Mouse (Mus musculus) C2C12 (cell line): ENCODE measurements around the gene Nkx6-1. TPM values are rescaled to one million over a fixed set of nuclear protein-coding genes. Genes with fewer than 3 reads are reported as not detected.

ENCODE experiments used
- H3K27me3 ChIP-seq: one replicate; pipeline ENCODE4 v1.6.1; 2011; ENCODE audit not compliant: control insufficient read depth, insufficient read depth, insufficient read length
- H3K36me3 ChIP-seq: one replicate; pipeline ENCODE4 v1.6.1; 2011; ENCODE audit not compliant: control insufficient read depth, insufficient read depth
- H3K4me3 ChIP-seq: one replicate; pipeline ENCODE4 v1.5.1; 2011; ENCODE audit warnings: mild to moderate bottlenecking, control low read depth; ENCODE audit not compliant: poor library complexity, insufficient read depth, severe bottlenecking
- H3K79me2 ChIP-seq: one replicate; pipeline ENCODE4 v1.6.1; 2011; ENCODE audit not compliant: control insufficient read depth, insufficient read depth
- H3K79me3 ChIP-seq: one replicate; pipeline ENCODE4 v1.6.1; 2011; ENCODE audit warnings: low read depth, control low read depth
- H3ac ChIP-seq: one replicate; pipeline ENCODE3; 2011; ENCODE audit warnings: low read depth; ENCODE audit not compliant: control insufficient read depth, insufficient read length
- CEBPB ChIP-seq: IDR thresholded peaks from one replicate; pipeline ENCODE4 v1.6.1; 2011; ENCODE audit warnings: low read depth, mild to moderate bottlenecking, control low read depth, moderate library complexity
- CTCF ChIP-seq: IDR thresholded peaks from one replicate; pipeline ENCODE4 v1.5.1; 2011; ENCODE audit not compliant: control insufficient read depth, insufficient read depth, insufficient read length
- FOSL1 ChIP-seq: IDR thresholded peaks from one replicate; pipeline ENCODE4 v1.8.0; 2011; ENCODE audit warnings: mild to moderate bottlenecking, low read length; ENCODE audit not compliant: poor library complexity, insufficient read depth, severe bottlenecking
- MAX ChIP-seq: IDR thresholded peaks from one replicate; pipeline ENCODE4 v1.6.1; 2011; ENCODE audit warnings: mild to moderate bottlenecking, control low read depth
- MYOD1 ChIP-seq: IDR thresholded peaks from one replicate; pipeline ENCODE4 v1.6.1; 2011; ENCODE audit warnings: low read depth; ENCODE audit not compliant: control insufficient read depth, insufficient read length
- MYOG ChIP-seq: IDR thresholded peaks from one replicate; pipeline ENCODE4 v1.6.1; 2011; ENCODE audit not compliant: control insufficient read depth, insufficient read length; ENCODE audit errors: extremely low read depth
- USF1 ChIP-seq: IDR thresholded peaks from one replicate; pipeline ENCODE4 v1.6.1; 2011; ENCODE audit warnings: low read depth, mild to moderate bottlenecking, control low read depth, moderate library complexity
- long read RNA-seq, 2 experiments: library from polyadenylated mRNA; unstranded; transcript quantifications; one replicate each; pipeline ENCODE4 v2.0.0; 2019 to 2020
- polyA plus RNA-seq: library from polyadenylated mRNA; unstranded; fragments of >200 nt; fragmentation: generic; extraction: Trizol; gene quantifications from one replicate; pipeline ENCODE4 v1.2.1, GENCODE M21; 2012; ENCODE audit warnings: missing spikeins

The Nkx6-1 gene
- polyA plus RNA-seq = not detected
- long read RNA-seq, experiment 1 = 0 reads
- long read RNA-seq, experiment 2 = 0 reads

DNA sequence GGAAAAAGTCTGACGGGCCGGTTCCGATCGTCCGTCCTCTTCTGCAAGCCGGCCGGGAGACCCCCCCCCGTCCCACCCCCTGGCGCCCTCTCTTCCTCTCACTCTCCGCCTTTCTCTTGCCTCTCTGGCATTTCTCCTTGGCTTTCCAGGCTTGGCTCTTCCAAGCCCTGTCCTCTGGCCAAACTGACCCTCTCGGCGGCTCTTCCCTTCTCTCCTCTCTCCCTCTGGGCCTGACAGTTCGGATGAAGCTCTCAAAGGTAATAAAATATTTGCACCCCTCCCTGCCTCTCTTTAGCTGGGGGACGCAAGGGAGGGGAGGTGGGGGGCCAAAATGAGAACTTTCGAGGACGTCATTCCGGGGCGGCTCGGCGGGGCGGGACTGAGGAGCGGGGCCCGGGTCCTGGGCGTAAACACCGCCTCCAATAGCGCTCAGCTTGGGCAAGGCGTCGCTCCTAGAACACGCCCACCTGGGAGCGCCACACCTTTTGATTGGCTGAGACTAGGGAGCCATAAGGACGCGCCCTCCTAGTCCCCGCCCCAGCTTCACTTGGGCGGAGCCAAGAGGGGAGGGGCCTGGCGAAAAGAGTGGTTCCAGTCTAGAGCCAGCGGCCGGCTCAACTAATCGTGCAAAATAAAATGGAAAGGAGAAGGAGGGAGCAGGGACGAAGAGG lies at the start of gene Nkx6-1:
Gene Nkx6-1 (minus strand): TSS at position 52 of the 671 bp plus-strand sequence.
- H3K79me3 ChIP-seq = no peaks in the 10 kb centered on the region
- no peaks in the 10 kb centered on the region for H3K36me3 ChIP-seq
- H3K27me3 ChIP-seq = peaks cover 68% of the 10 kb centered on the region
- no peaks in the 10 kb centered on the region for H3K79me2 ChIP-seq
- no peak within 1 kb of the TSS for H3K4me3 ChIP-seq
- H3ac ChIP-seq = no peak within 1 kb of the TSS
- TF ChIP-seq FOSL1 = no peak
- no peak for TF ChIP-seq CTCF
- TF ChIP-seq MAX = no peak
- TF ChIP-seq USF1 = no peak
- no peak for TF ChIP-seq MYOG
- TF ChIP-seq CEBPB = no peak
- TF ChIP-seq MYOD1 = no peak

DNA sequence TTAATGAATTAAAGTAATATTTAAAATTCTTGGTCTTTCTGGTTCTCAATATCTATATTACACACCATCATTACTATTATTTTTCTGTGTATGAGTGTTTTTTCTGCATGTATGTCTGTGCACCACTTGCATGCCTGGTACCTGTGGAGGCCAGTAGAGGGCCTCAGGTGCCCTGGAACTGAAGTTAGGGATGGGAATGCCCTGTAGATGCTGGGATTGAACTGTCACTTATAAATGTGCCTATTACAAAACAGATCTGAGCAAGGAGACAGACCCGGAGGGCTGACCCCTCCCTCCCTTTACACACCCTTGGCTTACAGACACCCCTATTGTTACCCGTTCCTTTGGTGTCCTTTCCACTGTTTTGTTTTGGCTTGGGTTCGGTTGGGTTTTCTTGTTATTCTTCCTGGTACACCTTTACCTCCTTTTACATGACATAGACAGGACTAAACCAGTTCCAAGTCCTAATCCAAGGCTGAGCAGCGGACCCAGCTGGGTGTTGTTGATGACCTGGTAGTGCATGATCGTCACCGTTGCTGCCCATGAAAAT lies 48.3 kb upstream of the Nkx6-1 start:
- H3K79me2 ChIP-seq = no peaks in the 10 kb centered on the region
- H3K4me3 ChIP-seq = no peak overlapping the region
- H3ac ChIP-seq = no peak overlapping the region
- peaks cover 7% of the 10 kb centered on the region for H3K27me3 ChIP-seq
- TF ChIP-seq MAX (no peak), MYOD1 (no peak), CEBPB (no peak), CTCF (no peak), FOSL1 (no peak), USF1 (no peak)
- H3K36me3 ChIP-seq = no peaks in the 10 kb centered on the region
- no peaks in the 10 kb centered on the region for H3K79me3 ChIP-seq

DNA sequence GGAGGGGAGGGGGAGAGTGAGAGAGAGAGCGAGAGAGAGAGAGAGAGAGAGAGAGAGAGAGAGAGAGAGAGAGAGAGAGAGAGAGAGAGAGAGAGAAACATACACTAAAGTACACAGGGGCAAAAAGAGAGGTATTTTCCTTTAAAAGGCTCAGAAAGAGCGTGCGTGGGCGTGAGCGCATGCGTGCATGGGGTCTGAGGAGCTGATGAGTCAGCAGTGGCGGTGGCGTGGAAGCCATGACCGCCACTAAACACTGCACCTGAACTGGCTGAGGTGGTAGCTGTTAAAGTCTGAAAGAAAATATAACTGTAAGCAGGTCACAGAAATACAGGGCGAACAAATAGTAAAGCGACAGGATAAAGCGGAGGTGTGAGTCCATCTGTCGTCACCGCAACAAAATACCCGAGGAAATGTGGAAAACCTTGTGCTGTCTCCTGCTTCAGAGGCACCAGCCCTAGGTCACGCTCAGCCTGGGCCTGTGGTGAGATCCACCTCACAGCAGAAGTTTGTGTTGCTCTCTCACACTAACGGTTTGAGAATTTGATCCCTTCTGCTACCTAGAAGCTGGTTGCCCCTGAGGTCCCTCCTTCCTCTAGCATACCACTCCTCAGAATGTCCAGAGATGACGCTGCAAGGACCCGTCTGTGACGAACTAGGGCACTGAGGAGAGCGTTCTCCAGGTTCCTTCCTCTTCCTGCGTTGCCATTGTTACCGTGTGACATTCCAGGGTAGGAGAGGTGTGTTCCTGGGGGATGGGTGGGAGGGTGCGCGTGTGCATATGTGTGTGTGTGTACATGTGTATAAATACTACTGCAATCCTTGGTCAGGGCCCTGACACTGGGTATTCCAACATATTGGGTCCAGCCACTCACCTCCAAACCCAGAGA lies 38.8 kb upstream of the Nkx6-1 start:
- H3ac ChIP-seq = peak overlapping the region; percentile 30
- H3K79me3 ChIP-seq = no peaks in the 10 kb centered on the region
- H3K4me3 ChIP-seq = no peak overlapping the region
- H3K27me3 ChIP-seq = no peaks in the 10 kb centered on the region
- no peaks in the 10 kb centered on the region for H3K79me2 ChIP-seq
- no peaks in the 10 kb centered on the region for H3K36me3 ChIP-seq
- no peak for TF ChIP-seq MYOG
- no peak for TF ChIP-seq MAX
- no peak for TF ChIP-seq USF1

- Histone ChIP-seq H3ac (no peak overlapping the region), H3K27me3 (no peaks in the 10 kb centered on the region), H3K36me3 (no peaks in the 10 kb centered on the region), H3K79me2 (no peaks in the 10 kb centered on the region), H3K4me3 (no peak overlapping the region), H3K79me3 (no peaks in the 10 kb centered on the region)
- TF ChIP-seq MAX (no peak), CEBPB (no peak), USF1 (no peak), MYOD1 (no peak), FOSL1 (no peak), MYOG (no peak), CTCF (no peak)
These were observed 37.8 kb upstream of the Nkx6-1 start for GRCm38 (mm10) chr5:101702636-101703035.

DNA sequence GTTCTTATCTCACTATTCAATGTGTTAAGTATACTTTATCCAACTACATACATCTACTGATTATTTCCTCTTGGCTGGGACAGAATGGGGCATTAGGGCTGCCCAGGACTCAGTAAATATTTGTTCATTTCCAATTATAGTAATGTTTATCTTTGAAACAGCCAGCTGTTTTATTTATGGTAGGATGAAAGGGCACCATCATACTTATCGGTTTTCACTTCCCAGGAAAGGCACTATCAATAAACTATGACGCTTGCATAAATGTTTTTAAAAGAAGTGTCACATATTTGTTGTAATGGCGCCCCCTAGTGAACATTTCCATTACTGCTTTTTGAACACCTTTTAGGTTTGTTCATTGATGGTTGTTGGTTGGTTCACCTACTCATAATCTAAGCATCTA lies 35.8 kb upstream of the Nkx6-1 start:
- Histone ChIP-seq H3K79me2 (no peaks in the 10 kb centered on the region), H3K36me3 (no peaks in the 10 kb centered on the region), H3K79me3 (no peaks in the 10 kb centered on the region), H3ac (no peak overlapping the region), H3K4me3 (no peak overlapping the region), H3K27me3 (no peaks in the 10 kb centered on the region)
- TF ChIP-seq MAX = no peak
- TF ChIP-seq USF1 = no peak
- no peak for TF ChIP-seq CEBPB
- TF ChIP-seq MYOD1 = no peak
- no peak for TF ChIP-seq CTCF
- TF ChIP-seq FOSL1 = no peak
- TF ChIP-seq MYOG = no peak
